2 mouse cellular contexts compared by ENCODE assay signal in genomic region chr4:86864087-86864486, GRCm38 (mm10).
A peak's percentile ranks its signal among the peaks of the same experiment; 100 is the strongest.
TF ChIP-seq lines count a peak whose summit lies in the region.

No protein-coding gene starts in this region.

TF ChIP-seq in CH12.LX, 34 proteins besides CTCF, POLR2A, EP300 and RAD21 (continued from another document):
- TF ChIP-seq ZNF384 (IDR thresholded peaks at IDR 0.05; ENCODE audit: low read depth, low read length), result peak; percentile 48; the same call in 1 of the 2 replicates

TF ChIP-seq in MEL, 35 proteins besides CTCF, POLR2A, EP300 and RAD21 (continued from another document):
- no peak for TF ChIP-seq MEF2A (IDR thresholded peaks at IDR 0.05; ENCODE audit: extremely low read depth, insufficient replicate concordance, low read depth, low read length, poor library complexity, severe bottlenecking)
